Mouse (Mus musculus) cerebellum, postnatal 25 days (tissue): Measurements from ENCODE around the gene L3mbtl2.
A peak's percentile ranks its signal among the peaks of the same experiment; 100 is the strongest.
"Not testable (repeated sequence)": the region's sequence is repeated elsewhere in the genome, so short reads cannot be mapped to it uniquely, and the experiment has no call there.

Source experiments
- DNase-seq, 2 experiments: peaks; one replicate each; pipeline ENCODE4 v3.0.0; 2021; ENCODE audit warnings: mixed read lengths in 2 of 2

L3mbtl2 gene

DNA sequence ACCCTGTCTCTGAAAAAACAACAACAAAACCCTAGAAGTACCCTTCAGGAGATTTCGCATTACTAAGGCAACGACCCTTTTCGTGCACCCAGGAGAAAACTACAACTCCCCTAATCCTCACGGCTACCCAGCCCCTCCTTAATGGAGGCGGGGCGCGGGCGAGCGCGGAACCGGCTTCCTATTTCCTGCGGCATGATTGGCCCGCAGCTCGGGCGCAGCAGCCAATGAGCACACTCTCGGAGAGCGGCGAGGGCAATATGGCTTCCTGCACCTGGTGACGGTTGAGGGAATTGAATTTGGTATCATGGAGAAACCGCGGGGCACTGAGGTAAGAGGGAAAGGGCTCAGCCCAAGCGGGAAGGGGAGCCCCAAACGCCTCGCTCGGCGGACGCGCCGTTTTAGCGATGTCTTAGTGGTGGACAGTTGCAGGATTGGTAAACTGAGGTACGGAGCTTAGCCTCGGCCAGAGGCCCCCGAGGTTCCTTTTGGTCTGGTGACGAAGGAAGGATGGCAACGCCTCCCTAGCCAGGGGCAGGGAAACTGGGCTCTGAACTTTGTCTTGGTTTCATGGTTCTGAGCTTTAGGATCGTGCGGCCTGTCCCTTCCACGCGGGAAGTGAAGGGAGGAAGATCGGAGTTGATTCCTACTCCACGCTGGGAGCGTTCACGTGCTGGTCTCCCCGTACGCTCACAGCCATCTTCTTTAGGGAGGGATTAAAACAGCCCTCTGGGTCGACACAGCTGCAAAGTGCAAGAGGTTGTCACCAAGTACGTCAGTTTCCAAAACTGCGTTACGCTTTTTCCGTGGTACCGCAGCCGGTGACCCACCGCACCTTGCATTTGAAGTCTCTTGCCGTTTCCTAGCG is at the start of gene L3mbtl2:
L3mbtl2 (plus strand) TSS at position 193 of the 865 bp plus-strand sequence.
- peak; percentile 91 to 95 for DNase-seq

- peak; percentile 68 to 74 for DNase-seq
These were observed 13.9 kb upstream of the L3mbtl2 start for GRCm38 (mm10) chr15:81649516-81650455.

DNA sequence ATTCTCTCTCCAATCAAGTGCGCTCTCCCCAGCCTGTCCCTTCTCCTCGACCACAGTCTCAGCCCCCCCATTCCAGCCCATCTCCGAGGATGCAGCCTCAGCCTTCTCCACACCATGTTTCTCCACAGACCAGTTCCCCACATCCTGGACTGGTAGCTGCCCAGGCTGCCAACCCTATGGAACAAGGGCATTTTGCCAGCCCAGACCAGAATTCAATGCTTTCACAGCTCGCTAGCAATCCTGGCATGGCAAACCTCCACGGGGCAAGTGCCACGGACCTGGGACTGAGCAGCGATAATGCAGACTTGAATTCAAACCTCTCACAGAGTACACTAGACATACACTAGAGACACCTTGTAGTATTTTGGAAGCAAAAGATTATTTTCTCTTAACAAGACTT is 13.1 kb upstream of the L3mbtl2 start:
- DNase-seq = peak; percentile 85 to 91

DNA sequence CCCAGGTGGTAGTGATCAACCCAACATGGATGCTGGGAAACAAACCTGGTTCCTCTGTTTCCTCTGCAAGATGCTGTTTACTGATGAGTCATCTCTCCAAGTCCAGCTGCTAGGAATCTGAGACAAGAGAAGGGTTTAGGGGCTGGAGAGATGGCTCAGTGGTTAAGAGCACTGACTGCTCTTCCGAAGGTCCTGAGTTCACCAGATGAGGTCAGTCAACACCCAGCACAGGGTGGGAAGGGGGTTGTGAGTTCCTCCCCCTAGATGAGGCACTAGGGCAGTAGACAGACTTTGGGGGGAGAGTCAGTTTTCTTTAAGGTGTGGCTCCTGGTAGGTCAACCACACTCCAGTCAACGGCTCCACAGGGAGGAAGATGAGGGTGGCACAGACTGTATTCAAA is 2.0 kb upstream of the L3mbtl2 start:
- DNase-seq = no peak

- DNase-seq = no peak
These were observed 408 bp upstream of the L3mbtl2 start for GRCm38 (mm10) chr15:81663281-81663680.

- DNase-seq = no peak
These were observed 3.3 kb downstream of the L3mbtl2 start for GRCm38 (mm10) chr15:81666957-81667356.

GRCm38 (mm10) chr15:81670231-81670640 is 6.5 kb downstream of the L3mbtl2 start:
- DNase-seq = peak; percentile 62 to 76

- no peak for DNase-seq
These were observed 12.9 kb downstream of the L3mbtl2 start for GRCm38 (mm10) chr15:81676637-81677036.

- DNase-seq = no peak
These were observed 16.7 kb downstream of the L3mbtl2 start for GRCm38 (mm10) chr15:81680301-81680805.

GRCm38 (mm10) chr15:81693366-81693966 is 29.8 kb downstream of the L3mbtl2 start:
- no peak for DNase-seq

DNA sequence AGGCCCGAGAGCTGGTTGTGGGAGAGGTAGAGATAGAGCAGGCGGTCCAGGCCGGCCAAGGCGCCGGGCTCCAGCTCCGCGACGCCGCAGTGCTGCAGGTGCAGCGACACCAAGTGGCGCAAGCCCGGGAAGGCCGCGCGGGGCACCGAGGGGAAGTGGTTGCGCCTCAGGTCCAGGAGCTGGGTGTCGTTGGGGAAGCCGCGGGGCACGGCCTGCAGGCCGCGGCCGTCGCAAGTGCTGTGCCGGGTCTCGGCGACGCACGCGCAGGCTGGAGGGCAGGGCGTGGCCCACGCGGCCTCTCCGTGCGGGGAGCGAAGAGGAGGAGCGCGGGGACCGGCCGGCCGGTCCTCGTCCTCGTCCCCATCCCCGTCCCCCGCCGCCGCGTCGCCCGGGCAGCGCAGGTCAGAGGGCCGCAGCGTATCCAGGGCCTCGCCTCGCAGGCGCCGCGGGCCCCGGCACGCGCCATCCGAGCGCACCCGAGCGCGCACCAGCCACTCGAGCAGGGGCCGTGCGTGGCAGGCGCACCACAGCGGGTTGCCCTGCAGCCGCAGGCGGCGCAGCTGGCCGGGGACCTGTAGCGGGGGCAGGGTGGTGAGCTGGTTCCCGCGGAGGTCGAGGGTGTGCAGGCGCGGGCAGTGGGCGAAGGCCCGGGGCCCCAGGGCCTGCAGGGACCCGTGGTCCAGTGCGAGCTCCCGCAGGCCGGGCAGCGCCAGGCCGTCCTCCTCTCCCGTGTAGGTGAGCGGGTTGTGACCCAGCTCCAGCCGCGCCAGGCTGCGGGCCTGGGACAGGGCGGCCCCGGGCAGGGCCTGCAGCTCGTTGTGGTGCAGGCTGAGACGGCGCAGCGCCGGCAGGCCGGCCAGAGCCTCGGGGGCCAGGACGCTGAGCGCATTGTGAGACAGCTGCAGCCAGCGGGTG is 30.5 kb downstream of the L3mbtl2 start:
- peak; percentile 92 for DNase-seq

- DNase-seq = no peak
These were observed 31.2 kb downstream of the L3mbtl2 start for GRCm38 (mm10) chr15:81694891-81695290.

DNA sequence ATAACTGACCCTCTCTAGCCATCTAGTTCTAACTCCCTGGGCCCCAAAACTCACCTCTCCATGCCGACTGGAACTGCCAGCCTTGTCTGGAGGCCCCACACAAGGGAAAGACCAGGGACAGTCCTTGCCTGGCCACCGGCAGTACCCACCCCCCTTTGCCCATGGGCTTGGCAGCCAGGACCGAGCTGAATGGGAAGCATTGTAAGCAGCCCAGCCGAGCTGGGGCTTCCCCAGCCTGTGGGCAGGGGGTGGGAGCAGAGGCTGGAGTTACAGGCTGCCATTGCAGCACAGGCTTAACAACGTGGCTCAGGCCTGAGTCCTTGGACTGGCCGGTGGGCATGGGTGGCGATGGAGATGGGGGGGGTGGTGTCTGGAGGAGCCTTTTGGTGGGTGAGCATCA is 33.5 kb downstream of the L3mbtl2 start, which contains the start of gene Chadl:
Chadl (minus strand) TSS at position 113 of the 400 bp plus-strand sequence.
- peak in 1 of 2 experiments; percentile 35 for DNase-seq

GRCm38 (mm10) chr15:81697847-81698246 is 34.2 kb downstream of the L3mbtl2 start:
- peak; percentile 40 to 66 for DNase-seq

GRCm38 (mm10) chr15:81698532-81698931 is 34.8 kb downstream of the L3mbtl2 start:
- no peak for DNase-seq

DNA sequence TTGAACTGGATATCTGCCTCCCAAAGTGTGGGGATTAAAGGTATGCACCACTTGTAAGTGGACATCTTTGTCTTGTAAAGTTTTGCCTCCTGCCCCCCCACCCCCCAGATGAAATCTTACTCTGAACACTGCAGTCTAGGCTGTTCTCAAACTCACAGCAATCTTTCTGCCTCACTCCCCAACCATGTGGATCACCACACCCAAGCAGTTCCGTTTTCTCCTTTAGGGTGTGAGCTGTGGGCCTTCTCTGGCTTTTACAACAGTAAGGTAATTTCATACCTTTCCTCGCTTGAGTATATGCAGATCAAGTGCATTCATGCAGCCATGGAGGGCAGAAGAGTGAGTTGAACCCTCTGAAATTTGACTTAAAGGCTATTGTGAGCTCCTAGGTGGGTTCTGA is 36.5 kb downstream of the L3mbtl2 start:
- DNase-seq = no peak

GRCm38 (mm10) chr15:81700601-81701000 is 36.9 kb downstream of the L3mbtl2 start:
- DNase-seq = no peak

GRCm38 (mm10) chr15:81701350-81701749 is 37.7 kb downstream of the L3mbtl2 start:
- not testable (repeated sequence) for DNase-seq

DNA sequence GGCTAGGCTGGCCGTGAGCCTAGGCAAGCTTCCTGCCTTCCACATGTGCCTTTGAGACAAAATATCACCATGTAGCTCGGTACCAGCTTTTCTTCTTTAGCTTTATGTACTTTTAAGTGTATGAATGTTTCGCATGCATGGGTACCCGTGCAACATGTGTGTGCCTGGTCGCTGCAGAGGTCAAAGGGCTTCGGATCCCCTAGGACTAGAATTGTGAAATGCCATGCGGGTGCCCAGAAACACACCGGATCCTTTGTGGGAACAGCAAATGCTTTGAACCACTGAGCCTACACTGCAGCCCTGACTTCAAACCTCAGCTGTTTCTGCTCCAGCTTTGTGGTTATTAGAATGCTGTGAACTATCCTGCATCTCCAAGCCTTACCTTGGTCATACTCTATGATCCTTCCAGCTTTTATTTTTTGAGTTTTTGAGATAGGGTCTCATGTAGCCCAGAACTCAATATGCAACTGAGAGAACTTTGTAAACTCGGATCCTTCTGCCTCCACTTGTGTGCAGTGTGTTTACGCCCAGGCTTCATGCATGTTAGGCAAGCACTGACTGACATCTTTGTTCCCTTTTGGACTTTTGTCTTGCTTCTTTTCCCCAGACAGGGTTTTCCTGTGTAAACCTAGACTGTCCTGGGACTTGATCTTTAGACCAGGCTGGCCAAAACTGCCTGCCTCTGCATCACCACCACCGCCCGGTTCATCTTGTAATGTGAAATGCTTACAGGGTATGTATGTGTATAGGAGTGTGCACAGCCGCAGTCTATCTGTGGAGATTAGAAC is 38.8 kb downstream of the L3mbtl2 start:
- no peak for DNase-seq

- no peak for DNase-seq
These were observed 39.4 kb downstream of the L3mbtl2 start for GRCm38 (mm10) chr15:81703094-81703489.

DNA sequence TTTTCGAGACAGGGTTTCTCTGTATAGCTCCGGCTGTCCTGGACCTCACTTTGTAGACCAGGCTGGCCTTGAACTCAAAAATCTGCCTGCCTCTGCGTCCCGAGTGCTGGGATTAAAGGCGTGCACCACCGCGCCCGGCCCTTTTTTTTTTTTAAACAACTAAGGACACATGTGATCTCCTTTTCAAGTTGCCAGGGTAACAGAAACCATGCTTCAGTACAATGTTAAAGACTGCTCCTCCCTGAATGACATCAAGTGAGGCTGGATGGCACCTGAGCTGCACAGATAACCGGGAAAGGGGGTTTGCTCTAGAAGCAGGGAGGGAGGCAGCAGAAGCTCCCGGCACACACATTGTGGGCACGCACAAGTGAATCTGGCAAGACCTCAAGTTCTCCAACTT is 45.3 kb downstream of the L3mbtl2 start:
- DNase-seq = no peak
